Mouse (Mus musculus) lung, embryonic 14.5 days (tissue): ENCODE measurements around the gene Smad5. TPM values are rescaled to one million over a fixed set of nuclear protein-coding genes. Genes with fewer than 3 reads are reported as not detected.

ENCODE experiments used
- ATAC-seq: fragments of 200-750 bp; cut with Nextera tagmentation; 2 replicates; pipeline ENCODE4 v1.8.0; 2017; ENCODE audit warnings: mild to moderate bottlenecking, moderate TSS enrichment, moderate library complexity; ENCODE audit not compliant: insufficient read depth
- DNase-seq: peaks from one replicate; pipeline ENCODE4 v3.0.0-alpha.2; 2015
- H3K27ac ChIP-seq: fragments of 300-500 bp; sonication (generic); 2 replicates; pipeline ENCODE4 v1.5.1; 2014; ENCODE audit warnings: low read depth, mild to moderate bottlenecking, moderate library complexity
- H3K27me3 ChIP-seq: fragments of 300-500 bp; sonication (generic); 2 replicates; pipeline ENCODE4 v1.6.1; 2014; ENCODE audit warnings: low read length, control low read depth; ENCODE audit not compliant: insufficient read depth
- H3K36me3 ChIP-seq: fragments of 300-500 bp; sonication (generic); 2 replicates; pipeline ENCODE4 v1.6.1; 2014; ENCODE audit warnings: control low read depth; ENCODE audit not compliant: insufficient read depth
- H3K4me1 ChIP-seq: fragments of 300-500 bp; sonication (generic); 2 replicates; pipeline ENCODE4 v1.6.1; 2014; ENCODE audit warnings: antibody characterized with exemption, control low read depth; ENCODE audit not compliant: insufficient read depth
- H3K4me2 ChIP-seq: fragments of 300-500 bp; sonication (generic); 2 replicates; pipeline ENCODE4 v1.6.1; 2014; ENCODE audit warnings: mild to moderate bottlenecking
- H3K4me3 ChIP-seq: fragments of 300-500 bp; sonication (generic); 2 replicates; pipeline ENCODE4 v1.5.1; 2014; ENCODE audit warnings: low read depth, low read length
- H3K9ac ChIP-seq: fragments of 300-500 bp; sonication (generic); 2 replicates; pipeline ENCODE4 v1.6.1; 2014
- H3K9me3 ChIP-seq: fragments of 300-500 bp; sonication (generic); 2 replicates; pipeline ENCODE4 v1.6.1; 2016; ENCODE audit warnings: low read depth, low read length, control low read depth
- CTCF ChIP-seq: IDR thresholded peaks from 2 replicates; pipeline ENCODE4 v1.5.1; 2016; ENCODE audit warnings: antibody characterized with exemption, low read depth
- WGBS: fragments of 180-500 bp; shearing (Covaris S2); extraction: QIAGEN DNeasy Blood & Tissue Kit; methylation state at CpG from one replicate; pipeline ENCODE4 v1.1.7; 2014; 5-methylcytosine and 5-hydroxymethylcytosine counted together
- polyA plus RNA-seq: library from polyadenylated mRNA; unstranded; fragments of >200 nt; fragmentation: Nextera tagmentation; extraction: Ambion mirVana; gene quantifications from 2 replicates; pipeline ENCODE4 v1.2.1, GENCODE M21; 2014

Smad5 gene
- polyA plus RNA-seq, 1 experiment from 2014 or later: 62.0 TPM

GRCm38 (mm10) chr13:56752474-56753191 lies 49.8 kb downstream of the Smad5 start:
- Histone ChIP-seq H3K27ac (no peak overlapping the region), H3K4me1 (no peaks in the 10 kb centered on the region), H3K4me2 (peak overlapping the region; percentile 95), H3K27me3 (peaks cover 34% of the 10 kb centered on the region), H3K9ac (peak overlapping the region; percentile 68), H3K9me3 (no peaks in the 10 kb centered on the region), H3K36me3 (no peaks in the 10 kb centered on the region), H3K4me3 (peak overlapping the region; percentile 53)
- TF ChIP-seq CTCF: no peak
- ATAC-seq: no peak
- under 1% methylated on average over 41 of the region's 41 CpGs for WGBS
- DNase-seq: peak; percentile 63

GRCm38 (mm10) chr13:56753192-56753951 lies 50.6 kb downstream of the Smad5 start, which contains the start of gene Gm45623:
Gene Gm45623 (minus strand): TSS chr13:56753827.
- Histone ChIP-seq H3K9ac (peak within 1 kb of the TSS; percentile 68), H3K27me3 (peaks cover 34% of the 10 kb centered on the region), H3K4me1 (peaks cover 5% of the 10 kb centered on the region), H3K4me2 (peak within 1 kb of the TSS; percentile 95), H3K4me3 (peak within 1 kb of the TSS; percentile 53), H3K27ac (no peak within 1 kb of the TSS), H3K36me3 (no peaks in the 10 kb centered on the region), H3K9me3 (no peaks in the 10 kb centered on the region)
- TF ChIP-seq CTCF: no peak
- 1% methylated on average over 71 of the region's 71 CpGs for WGBS
- no peak for ATAC-seq
- DNase-seq: peak; percentile 37

- no peak overlapping the region for H3K27ac ChIP-seq
- no peak overlapping the region for H3K9ac ChIP-seq
- ATAC-seq (no peak), DNase-seq (peak; percentile 62)
- H3K9me3 ChIP-seq: no peaks in the 10 kb centered on the region
- WGBS: 44% methylated on average over 6 of the region's 6 CpGs
- H3K4me2 ChIP-seq: no peak overlapping the region
- peaks cover 8% of the 10 kb centered on the region for H3K4me1 ChIP-seq
- no peak overlapping the region for H3K4me3 ChIP-seq
- peaks cover 34% of the 10 kb centered on the region for H3K27me3 ChIP-seq
- TF ChIP-seq CTCF: peak; percentile 60
- no peaks in the 10 kb centered on the region for H3K36me3 ChIP-seq
Observed at GRCm38 (mm10) chr13:56755871-56756270, 53.1 kb downstream of the Smad5 start.

- Histone ChIP-seq H3K9ac (no peak overlapping the region), H3K36me3 (no peaks in the 10 kb centered on the region), H3K27me3 (peaks cover 23% of the 10 kb centered on the region), H3K27ac (peak overlapping the region; percentile 71), H3K4me1 (peaks cover 8% of the 10 kb centered on the region), H3K4me3 (no peak overlapping the region), H3K9me3 (no peaks in the 10 kb centered on the region), H3K4me2 (peak overlapping the region; percentile 41; the same call in 1 of the 2 replicates)
- ATAC-seq (peak; percentile 57), DNase-seq (peak; percentile 60)
- 36% methylated on average over 12 of the region's 12 CpGs for WGBS
- TF ChIP-seq CTCF: no peak
Observed at GRCm38 (mm10) chr13:56757201-56757600, 54.4 kb downstream of the Smad5 start.

GRCm38 (mm10) chr13:56758492-56758891 lies 55.7 kb downstream of the Smad5 start:
- Histone ChIP-seq H3K9ac (no peak overlapping the region), H3K4me3 (no peak overlapping the region), H3K4me1 (peaks cover 8% of the 10 kb centered on the region), H3K27me3 (peaks cover 10% of the 10 kb centered on the region), H3K36me3 (no peaks in the 10 kb centered on the region), H3K9me3 (no peaks in the 10 kb centered on the region), H3K27ac (peak overlapping the region; percentile 71), H3K4me2 (peak overlapping the region; percentile 41; the same call in 1 of the 2 replicates)
- ATAC-seq: peak; percentile 23; the same call in 1 of the 2 replicates
- peak; percentile 92 for DNase-seq
- WGBS: 23% methylated on average over 6 of the region's 6 CpGs
- peak; percentile 94 for TF ChIP-seq CTCF

GRCm38 (mm10) chr13:56762446-56763229 lies 59.8 kb downstream of the Smad5 start:
- Histone ChIP-seq H3K4me2 (no peak overlapping the region), H3K4me1 (peaks cover 12% of the 10 kb centered on the region), H3K36me3 (no peaks in the 10 kb centered on the region), H3K27ac (no peak overlapping the region), H3K9ac (no peak overlapping the region), H3K27me3 (no peaks in the 10 kb centered on the region), H3K4me3 (no peak overlapping the region), H3K9me3 (no peaks in the 10 kb centered on the region)
- WGBS: 30% methylated on average over 13 of the region's 13 CpGs
- DNase-seq: no peak
- TF ChIP-seq CTCF: no peak
- ATAC-seq: no peak
